ENCODE assay signal across 8 mouse cellular contexts in genomic region chr6:141249585-141250295, GRCm38 (mm10). TPM values are rescaled to one million over a fixed set of nuclear protein-coding genes. Genes with fewer than 3 reads are reported as not detected.
DNase-seq lines count a peak whose midpoint lies in the region; ATAC-seq and TF ChIP-seq lines count a peak whose summit lies in the region.

No protein-coding gene starts in this region.

- peak; percentile 90 for ATAC-seq in embryonic facial prominence, embryonic 14.5 days (ENCODE audit: low read depth)
- peak; percentile 83 for ATAC-seq in limb, embryonic 14.5 days (ENCODE audit: low FRiP score, low read depth)
- ATAC-seq in midbrain, embryonic 16.5 days = peak; percentile 90
- ATAC-seq in stomach, embryonic 16.5 days (ENCODE audit: insufficient read depth, low FRiP score) = peak; percentile 91

- DNase-seq in thymus, postnatal 14 days = peak; percentile 2
- no peak for DNase-seq in thymus, postnatal 0 days (ENCODE audit: low spot score)
- DNase-seq in embryonic facial prominence, embryonic 14.5 days (ENCODE audit: low spot score) = peak; percentile 79
- DNase-seq in heart, adult 9 months (ENCODE audit: low spot score in 2 of 2) = peak; percentile 75 to 83
- peak; percentile 15 to 25 for DNase-seq in kidney, adult 8-10 months
- DNase-seq in limb, embryonic 14.5 days (ENCODE audit: low spot score) = peak; percentile 66

- no peaks in the 10 kb centered on the region for H3K9me3 ChIP-seq in embryonic facial prominence, embryonic 14.5 days (ENCODE audit: control insufficient read depth, low read length)
- no peaks in the 10 kb centered on the region for H3K9me3 ChIP-seq in limb, embryonic 14.5 days (ENCODE audit: control insufficient read depth, low read length)
- no peaks in the 10 kb centered on the region for H3K9me3 ChIP-seq in midbrain, embryonic 16.5 days (replicated peaks; ENCODE audit: control insufficient read depth, low read length, poor library complexity, severe bottlenecking)
- no peaks in the 10 kb centered on the region for H3K9me3 ChIP-seq in stomach, embryonic 16.5 days (replicated peaks; ENCODE audit: control insufficient read depth, low read length)

- H3K27ac ChIP-seq in embryonic facial prominence, embryonic 14.5 days (replicated peaks; ENCODE audit: low read depth, low read length) = peak overlapping the region; percentile 89
- peak overlapping the region; percentile 87 for H3K27ac ChIP-seq in limb, embryonic 14.5 days (replicated peaks; ENCODE audit: low read depth, low read length)
- H3K27ac ChIP-seq in midbrain, embryonic 16.5 days (ENCODE audit: low read length) = peak overlapping the region; percentile 55
- peak overlapping the region; percentile 89 for H3K27ac ChIP-seq in stomach, embryonic 16.5 days (ENCODE audit: low read length)

- H3K27me3 ChIP-seq in embryonic facial prominence, embryonic 14.5 days (replicated peaks; ENCODE audit: control insufficient read depth, insufficient read depth, low read length) = peaks cover 7% of the 10 kb centered on the region; the same call in 1 of the 2 replicates
- no peaks in the 10 kb centered on the region; the same call in 1 of the 2 replicates for H3K27me3 ChIP-seq in limb, embryonic 14.5 days (ENCODE audit: control insufficient read depth, insufficient read depth, low read length)
- no peaks in the 10 kb centered on the region; the same call in none of the 2 replicates for H3K27me3 ChIP-seq in midbrain, embryonic 16.5 days (ENCODE audit: control insufficient read depth, insufficient read depth, low read depth, low read length)
- peaks cover 5% of the 10 kb centered on the region for H3K27me3 ChIP-seq in stomach, embryonic 16.5 days (ENCODE audit: control insufficient read depth, insufficient read depth, low read length)

- peak overlapping the region; percentile 87 for H3K4me2 ChIP-seq in embryonic facial prominence, embryonic 14.5 days (ENCODE audit: low read depth, low read length)
- H3K4me2 ChIP-seq in limb, embryonic 14.5 days (replicated peaks; ENCODE audit: low read depth, low read length, severe bottlenecking) = peak overlapping the region; percentile 80
- H3K4me2 ChIP-seq in midbrain, embryonic 16.5 days (ENCODE audit: low read length) = peak overlapping the region; percentile 95
- peak overlapping the region; percentile 64 for H3K4me2 ChIP-seq in stomach, embryonic 16.5 days (ENCODE audit: low read depth, low read length)

- peak overlapping the region; percentile 81 for H3K9ac ChIP-seq in embryonic facial prominence, embryonic 14.5 days (ENCODE audit: low read depth, low read length)
- peak overlapping the region; percentile 83 for H3K9ac ChIP-seq in limb, embryonic 14.5 days (ENCODE audit: low read depth, low read length, severe bottlenecking)
- H3K9ac ChIP-seq in midbrain, embryonic 16.5 days (ENCODE audit: low read depth, low read length) = peak overlapping the region; percentile 78
- peak overlapping the region; percentile 88 for H3K9ac ChIP-seq in stomach, embryonic 16.5 days (ENCODE audit: low read length)

- WGBS in embryonic facial prominence, embryonic 14.5 days = 0% methylated on average over 30 of the region's 68 CpGs
- under 1% methylated on average over 45 of the region's 68 CpGs for WGBS in limb, embryonic 14.5 days
- WGBS in midbrain, embryonic 16.5 days = under 1% methylated on average over 61 of the region's 68 CpGs
- WGBS in stomach, embryonic 16.5 days = under 1% methylated on average over 65 of the region's 68 CpGs

- peak; percentile 44; the same call in 1 of the 2 replicates for TF ChIP-seq POLR2A in limb, embryonic 14.5 days (IDR thresholded peaks at IDR 0.05; ENCODE audit: borderline replicate concordance, extremely low read depth, insufficient read depth, insufficient read length)

- H3K4me3 ChIP-seq in embryonic facial prominence, embryonic 14.5 days (ENCODE audit: low read depth, low read length) = peak overlapping the region; percentile 79
- peak overlapping the region; percentile 79 for H3K4me3 ChIP-seq in limb, embryonic 14.5 days (replicated peaks; ENCODE audit: low read length)
- peak overlapping the region; percentile 76 for H3K4me3 ChIP-seq in midbrain, embryonic 16.5 days (ENCODE audit: low read depth, low read length)
- H3K4me3 ChIP-seq in stomach, embryonic 16.5 days (replicated peaks; ENCODE audit: low read length) = peak overlapping the region; percentile 72

- H3K4me1 ChIP-seq in embryonic facial prominence, embryonic 14.5 days (ENCODE audit: control insufficient read depth, insufficient read depth, low read length) = no peaks in the 10 kb centered on the region; the same call in 1 of the 2 replicates
- peaks cover 9% of the 10 kb centered on the region for H3K4me1 ChIP-seq in limb, embryonic 14.5 days (ENCODE audit: control insufficient read depth, insufficient read depth, low read length)
- peaks cover 3% of the 10 kb centered on the region; the same call in 1 of the 2 replicates for H3K4me1 ChIP-seq in midbrain, embryonic 16.5 days (ENCODE audit: control insufficient read depth, insufficient read depth, low read length)
- H3K4me1 ChIP-seq in stomach, embryonic 16.5 days (ENCODE audit: control insufficient read depth, insufficient read depth, low read length) = peaks cover 4% of the 10 kb centered on the region; the same call in 1 of the 2 replicates

- no peaks in the 10 kb centered on the region for H3K36me3 ChIP-seq in embryonic facial prominence, embryonic 14.5 days (ENCODE audit: control insufficient read depth, insufficient read depth, low read length)
- no peaks in the 10 kb centered on the region for H3K36me3 ChIP-seq in limb, embryonic 14.5 days (ENCODE audit: control insufficient read depth, insufficient read depth, low read length)
- H3K36me3 ChIP-seq in midbrain, embryonic 16.5 days (ENCODE audit: control insufficient read depth, insufficient read depth, low read length) = no peaks in the 10 kb centered on the region
- no peaks in the 10 kb centered on the region for H3K36me3 ChIP-seq in stomach, embryonic 16.5 days (ENCODE audit: control insufficient read depth, insufficient read depth, low read length)

RNA-seq across cellular contexts. Expression of gene Pde3a, which starts 0.7 kb away (rescaled TPM):
- polyA plus RNA-seq in thymus, postnatal 0 days (2015; fragmentation: Nextera tagmentation; extraction: Ambion mirVana) = 0.46 and 0.61 TPM in 2 replicates
- polyA plus RNA-seq in embryonic facial prominence, embryonic 14.5 days (2014; fragmentation: Nextera tagmentation; extraction: Ambion mirVana) = 4.8 and 5.0 TPM in 2 replicates
- polyA plus RNA-seq in limb, embryonic 14.5 days (2012; rRNA removed) = 4.6 and 5.6 TPM in 2 replicates
- polyA plus RNA-seq in limb, embryonic 14.5 days (2014; fragmentation: Nextera tagmentation; extraction: Ambion mirVana) = 5.2 and 6.4 TPM in 2 replicates
- polyA plus RNA-seq in midbrain, embryonic 16.5 days (2015; fragmentation: Nextera tagmentation; extraction: Ambion mirVana) = 2.1 and 2.3 TPM in 2 replicates
- 7.8 and 9.6 TPM in 2 replicates for polyA plus RNA-seq in stomach, embryonic 16.5 days (2015; fragmentation: Nextera tagmentation; extraction: Ambion mirVana)
